Mouse (Mus musculus) bone marrow macrophage, adult 2 months (primary cell): ENCODE results near the gene Cerkl.

ENCODE experiments used
- CTCF ChIP-seq: IDR thresholded peaks from 2 replicates; pipeline ENCODE4 v1.5.1; 2012; ENCODE audit warnings: low read depth, mild to moderate bottlenecking, low read length, moderate library complexity
- POLR2A ChIP-seq: IDR thresholded peaks from 2 replicates; pipeline ENCODE4 v1.6.1; 2012; ENCODE audit warnings: mild to moderate bottlenecking, low read depth, low read length, borderline replicate concordance

DNA sequence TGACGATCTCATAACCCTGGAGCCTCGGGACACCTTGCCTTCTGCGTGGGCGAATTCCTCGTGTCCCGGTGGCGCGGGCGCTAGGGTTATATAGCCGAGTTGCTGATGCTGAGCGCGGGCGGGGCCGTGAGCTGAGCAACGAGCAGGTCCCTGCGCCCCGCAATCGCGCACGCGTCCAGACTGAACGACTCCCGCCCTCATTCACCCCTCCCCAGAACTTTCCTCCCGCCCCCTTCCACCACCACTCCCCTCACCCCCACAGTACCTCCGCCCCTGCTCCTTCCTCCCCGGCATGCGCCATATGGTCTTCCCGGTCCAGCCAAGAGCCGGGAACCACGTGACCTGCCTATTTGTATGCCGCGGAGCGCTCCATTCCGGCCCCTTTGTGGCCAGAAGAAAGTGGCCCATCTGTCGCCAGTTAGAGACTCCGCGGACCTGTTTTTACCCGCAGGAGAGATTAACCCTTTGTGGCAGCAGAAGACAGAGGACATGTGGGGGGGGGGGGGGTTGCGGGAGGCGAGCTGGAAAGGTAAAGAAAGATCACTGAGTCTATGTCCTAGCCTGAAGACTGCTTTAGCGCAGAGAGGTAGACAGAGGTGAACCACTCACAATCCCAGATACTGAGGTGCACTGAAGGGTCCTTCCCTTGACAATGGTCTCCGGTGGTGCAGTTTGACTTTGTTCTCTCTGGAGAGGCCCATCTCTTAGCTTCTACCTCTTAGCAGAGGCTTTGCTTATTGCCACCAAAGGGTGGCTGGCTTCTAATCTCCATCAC, at the start of gene Cerkl, which contains the start of gene Neurod1:
- TF ChIP-seq CTCF: no peak
- TF ChIP-seq POLR2A: no peak
